Mouse (Mus musculus) CH12F3 (cell line): ENCODE data around the gene Imp3.
"Not testable (repeated sequence)": the region's sequence is repeated elsewhere in the genome, so short reads cannot be mapped to it uniquely, and the experiment has no call there.

Experiments used
- in situ Hi-C: fragments of 300-500 bp; cut with MboI; formaldehyde crosslinking; loops from 2 replicates; pipeline ENCODE4 v1.14.3; 2020; ENCODE audit warnings: low sequenced_read_pairs

Gene Imp3

DNA sequence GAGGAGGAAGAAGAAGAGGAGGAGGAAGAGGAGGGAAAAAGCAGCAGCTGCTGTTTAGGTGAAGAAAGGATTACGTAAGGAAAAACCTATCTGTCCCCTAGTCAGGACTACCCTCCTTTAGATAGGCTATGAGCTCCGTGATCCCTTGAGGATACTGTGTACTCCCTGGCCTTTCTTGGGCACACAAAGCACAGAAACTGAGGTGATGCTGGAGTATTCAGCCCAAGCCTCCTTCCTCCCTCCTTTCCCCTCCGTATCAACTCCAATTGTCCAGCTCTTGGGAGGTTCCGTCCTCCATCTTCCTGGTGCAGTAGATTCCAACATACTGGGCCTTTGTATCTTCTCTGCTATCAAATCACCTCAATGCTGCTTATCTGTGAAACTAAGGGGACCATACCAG, 14.5 kb upstream of the Imp3 start:
- in situ Hi-C loops, result no loop called here

DNA sequence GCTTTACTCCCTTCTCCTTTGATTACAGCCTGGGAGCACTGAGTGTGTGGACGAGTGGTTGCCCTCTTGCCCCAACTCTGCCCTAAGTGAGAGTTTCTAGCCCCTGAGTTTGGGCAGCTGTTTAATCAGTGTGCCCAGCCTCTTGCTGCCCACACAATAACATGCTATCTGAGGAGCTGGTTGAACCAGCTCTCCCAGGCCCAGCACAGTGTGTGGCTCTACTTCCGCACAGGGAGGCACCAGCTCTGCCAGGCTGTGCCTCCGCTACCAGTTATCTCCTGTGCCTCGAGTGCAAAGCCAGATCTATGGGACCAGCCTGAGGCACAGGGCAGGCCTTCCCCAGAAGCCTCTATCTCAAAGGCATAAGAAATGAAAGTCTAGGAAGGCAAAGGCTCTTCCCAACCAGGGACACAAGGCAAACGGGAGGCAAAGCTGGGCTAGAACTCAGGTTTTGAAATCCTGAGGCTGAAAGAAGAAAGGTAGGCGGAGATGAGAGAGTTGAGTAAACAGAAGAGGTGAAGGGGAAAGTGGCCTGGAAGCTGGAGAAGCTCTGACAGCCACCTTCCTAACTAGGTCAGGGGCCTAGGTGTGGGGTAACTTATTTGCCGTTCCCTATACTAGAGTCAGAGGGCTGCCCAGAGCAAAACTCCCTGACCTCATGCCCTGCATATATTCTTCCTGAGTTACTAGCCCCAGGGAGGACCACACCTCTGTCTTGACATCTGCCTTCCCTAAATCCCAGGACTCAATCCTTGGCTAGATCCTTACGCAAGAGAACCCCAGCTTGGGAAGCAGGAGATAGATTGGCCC, 13.2 kb upstream of the Imp3 start:
- in situ Hi-C loops, result no loop called here

DNA sequence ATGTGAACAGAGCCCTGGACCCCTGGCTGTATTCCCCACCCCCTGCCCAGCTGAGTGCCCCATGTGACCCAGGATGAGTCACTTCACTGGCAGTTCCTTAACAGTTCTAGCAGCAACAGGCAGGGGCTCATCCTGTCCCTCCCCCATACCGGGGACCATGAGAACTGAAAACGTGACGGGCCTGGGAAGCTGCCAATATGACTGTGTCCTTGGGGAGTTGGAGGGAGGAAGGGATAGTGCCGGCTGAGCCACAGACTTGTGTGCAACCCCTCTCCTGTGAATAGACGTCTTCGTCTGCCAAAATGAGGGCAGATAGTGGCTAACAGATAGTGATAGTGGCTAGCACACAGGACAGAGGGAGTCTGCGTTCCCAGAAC, 12.6 kb upstream of the Imp3 start:
- in situ Hi-C loops, result no loop called here

DNA sequence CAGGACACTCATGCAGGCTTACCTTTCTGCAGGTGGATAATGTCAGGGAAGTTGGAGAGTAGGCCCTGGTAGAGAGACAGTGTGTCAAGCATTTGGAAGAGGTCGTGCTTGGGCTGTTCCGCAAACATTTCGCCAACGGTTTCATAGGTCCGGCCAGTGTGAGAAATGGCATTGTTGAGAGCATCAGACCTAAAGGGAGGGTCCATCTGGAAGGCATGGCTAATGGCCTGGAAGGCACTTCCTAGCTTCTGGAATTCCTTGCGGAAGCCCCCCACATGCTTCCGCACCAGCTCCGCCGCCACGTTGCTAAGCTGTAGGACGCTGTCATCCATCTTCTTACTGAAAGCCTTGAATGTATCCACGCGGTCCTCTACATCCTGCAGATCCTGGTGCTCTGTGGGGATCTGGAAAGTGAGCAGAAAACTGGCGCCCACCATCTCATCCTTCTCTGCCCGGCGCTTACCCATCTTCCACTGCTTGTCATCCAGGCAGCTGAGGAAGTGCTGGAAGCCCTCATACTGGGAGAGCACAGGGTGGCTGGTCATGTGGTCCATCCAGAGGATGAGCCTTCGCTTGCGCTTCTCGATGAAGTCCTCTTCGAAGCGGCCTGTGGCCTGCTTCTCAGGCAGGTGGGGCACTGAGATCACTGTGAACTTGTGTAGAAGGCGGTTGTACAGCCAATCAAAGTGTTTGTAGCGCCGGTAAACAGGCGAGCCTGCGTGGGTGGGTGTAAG, 11.8 kb upstream of the Imp3 start:
- in situ Hi-C loops, result no loop called here

DNA sequence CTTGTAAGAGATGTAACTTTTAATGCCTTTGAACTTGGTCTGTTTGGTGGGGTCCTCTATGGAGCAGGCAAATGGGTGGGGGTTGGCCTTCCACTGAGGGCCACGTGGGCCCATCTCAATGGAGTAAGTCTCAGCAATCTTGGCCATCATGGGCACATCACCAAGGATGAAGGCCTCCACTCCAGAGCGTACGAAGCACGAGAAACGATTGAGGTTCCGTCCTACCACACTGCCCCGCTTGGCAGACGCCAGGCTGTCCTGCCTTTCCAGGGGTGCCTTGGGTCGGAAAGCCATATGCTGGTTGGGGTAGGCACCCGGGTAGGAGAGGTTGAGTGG, 11.3 kb upstream of the Imp3 start:
- in situ Hi-C loops, result no loop called here

DNA sequence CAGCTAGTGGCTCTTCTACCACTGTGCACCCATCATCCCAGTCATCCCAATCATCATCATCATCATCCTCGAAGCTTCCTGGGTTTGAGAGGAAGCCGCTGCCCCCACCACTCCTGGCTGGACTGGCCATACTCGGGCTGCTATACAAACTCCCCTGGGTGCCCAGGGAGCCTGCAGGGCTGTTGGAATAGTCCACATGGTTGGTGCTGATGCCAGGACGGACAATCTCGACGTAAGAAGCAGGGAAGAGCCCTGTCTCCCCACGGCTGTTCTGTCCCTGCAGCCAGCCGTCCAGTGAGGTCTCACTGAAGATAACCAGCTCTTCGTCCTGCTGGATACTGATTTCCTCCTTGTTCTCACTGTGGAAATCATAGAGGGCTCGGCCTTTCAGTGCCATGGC, 10.9 kb upstream of the Imp3 start:
- in situ Hi-C loops, result no loop called here

DNA sequence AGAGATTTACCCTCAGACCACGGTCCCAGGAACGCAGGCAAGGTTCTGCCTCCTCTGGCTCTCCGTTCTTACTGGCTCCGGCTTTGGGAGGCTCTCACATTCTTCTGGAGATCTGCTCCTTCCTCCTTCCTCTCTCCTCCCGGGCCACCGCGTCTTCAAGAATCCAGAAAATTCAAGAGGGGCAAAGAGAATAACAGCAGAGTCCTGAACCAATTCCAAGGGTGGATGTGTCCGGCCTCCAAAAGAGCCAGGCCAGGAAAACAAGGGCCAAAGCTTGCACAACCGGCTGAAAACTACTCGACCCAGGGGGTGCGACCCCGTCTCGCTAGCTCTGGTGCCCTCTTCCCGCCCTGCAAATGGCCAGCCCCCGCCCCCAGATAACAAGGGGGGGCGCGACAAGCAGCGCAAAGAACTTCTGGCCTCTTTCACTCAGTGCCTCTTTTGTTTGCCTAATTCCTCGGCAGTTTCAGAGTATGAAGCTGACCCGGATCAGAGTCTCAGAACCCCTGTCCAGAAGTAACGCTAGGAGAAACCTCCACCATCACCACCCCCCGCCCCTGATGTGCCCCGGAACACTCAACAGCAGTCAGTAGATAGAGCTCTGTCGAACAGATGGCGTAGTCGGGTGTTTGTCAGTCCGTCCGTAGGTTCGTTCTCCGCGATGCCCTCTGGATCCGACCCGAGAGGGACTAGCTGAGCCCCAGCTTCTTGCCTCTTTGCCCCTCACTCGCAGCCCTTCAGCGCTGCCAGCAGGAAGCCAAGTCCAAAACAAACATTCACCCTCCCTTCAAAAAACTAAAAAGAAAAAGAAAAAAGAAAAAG, 9.9 kb upstream of the Imp3 start:
- in situ Hi-C loops, result no loop called here

DNA sequence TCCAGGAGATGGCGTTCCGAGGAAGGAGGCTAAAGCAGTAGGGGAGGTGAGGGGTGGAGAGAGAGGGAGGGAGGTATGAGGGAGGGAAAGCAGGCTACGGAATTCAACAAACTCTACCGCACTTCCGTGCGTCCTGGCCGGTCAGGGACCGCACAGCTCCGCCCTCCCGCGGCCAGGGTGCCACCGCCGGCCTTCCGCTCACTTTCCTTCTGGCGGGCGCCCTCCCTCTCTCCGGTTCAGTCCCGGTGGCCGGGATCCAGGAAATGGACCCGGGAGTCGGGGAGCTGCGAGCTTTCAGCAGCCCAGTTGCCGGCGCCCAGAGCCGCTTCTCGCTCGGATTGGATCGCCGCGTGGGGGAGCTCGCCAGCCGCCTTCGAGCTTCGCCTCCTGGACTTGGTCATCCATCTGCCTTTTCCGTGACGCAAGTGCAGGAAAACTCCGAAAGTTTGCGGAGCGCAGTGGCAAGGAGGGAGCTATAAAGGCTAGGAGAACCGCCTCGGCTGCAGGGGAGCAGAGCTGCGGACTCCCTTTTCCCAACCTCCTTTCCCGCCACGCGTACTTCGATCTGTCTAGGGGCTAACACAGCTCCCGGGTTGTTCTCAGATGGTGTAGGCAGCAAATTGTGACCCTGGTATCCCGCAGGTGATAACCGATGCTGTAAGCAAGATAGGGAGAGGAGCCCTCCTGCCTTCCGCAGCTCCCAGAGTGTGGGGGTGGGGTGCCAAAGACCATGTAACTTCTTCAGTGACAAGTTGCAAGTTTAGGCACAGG, 9.0 kb upstream of the Imp3 start, which contains the start of gene Snx33:
Gene Snx33, minus strand, starts transcription at position 331 of the 771 bp plus-strand sequence.
- in situ Hi-C loops, result no loop called here

DNA sequence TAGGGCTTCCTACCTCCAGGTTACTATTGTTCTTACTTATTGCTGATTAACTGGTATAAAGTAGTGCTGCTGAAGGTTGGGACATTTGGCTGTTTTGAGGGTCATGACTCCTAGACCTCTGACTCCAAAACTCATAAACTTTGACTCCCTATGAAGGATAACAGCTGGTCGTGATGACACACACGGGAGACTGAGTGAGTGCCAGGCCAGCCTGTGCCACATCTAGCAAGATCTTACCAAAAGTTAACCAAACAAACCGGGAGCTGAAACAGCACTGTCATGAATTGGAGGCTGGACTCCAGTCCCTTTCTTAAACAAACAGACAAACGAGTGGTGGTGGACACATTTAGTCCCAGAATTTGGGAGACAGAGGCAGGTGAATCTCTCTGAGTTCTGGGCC, 7.8 kb upstream of the Imp3 start:
- in situ Hi-C loops, result no loop called here

DNA sequence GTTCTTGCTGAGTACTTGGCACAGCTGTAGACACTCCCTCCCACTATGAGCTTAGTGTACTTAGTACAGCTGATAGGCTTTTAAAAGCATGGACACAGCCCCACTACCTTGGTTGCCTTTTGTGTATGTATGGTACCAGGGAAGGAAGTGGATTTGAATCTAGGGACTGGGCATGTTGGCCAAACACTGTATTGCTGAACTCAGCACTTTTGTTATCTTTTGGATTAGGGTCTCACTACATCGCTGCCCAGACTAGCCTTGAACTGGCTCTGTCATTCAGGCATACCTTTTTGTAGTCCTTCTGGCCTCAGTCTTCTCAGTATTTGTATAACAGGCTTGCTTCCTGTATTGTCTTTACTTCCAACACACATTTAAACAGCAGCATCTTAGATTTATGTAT, 6.7 kb upstream of the Imp3 start:
- in situ Hi-C loops, result no loop called here

DNA sequence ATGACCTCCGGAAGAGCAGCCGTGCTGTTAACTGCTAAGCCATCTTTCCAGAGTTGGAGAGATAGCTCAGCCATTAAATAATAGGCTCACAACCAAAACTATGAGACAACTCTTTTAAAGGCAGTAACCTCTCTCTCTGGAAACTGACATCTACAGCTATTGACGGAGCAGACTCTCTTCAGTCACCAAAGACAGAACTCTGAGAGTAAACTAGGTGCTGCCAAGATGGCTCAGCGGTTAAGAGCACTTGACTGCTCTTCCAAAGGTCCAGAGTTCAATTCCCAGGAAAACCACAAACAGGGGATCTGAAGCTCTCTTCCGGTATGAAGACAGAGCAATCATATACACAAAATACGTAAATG, 433 bp upstream of the Imp3 start:
- in situ Hi-C loops, result no loop called here

DNA sequence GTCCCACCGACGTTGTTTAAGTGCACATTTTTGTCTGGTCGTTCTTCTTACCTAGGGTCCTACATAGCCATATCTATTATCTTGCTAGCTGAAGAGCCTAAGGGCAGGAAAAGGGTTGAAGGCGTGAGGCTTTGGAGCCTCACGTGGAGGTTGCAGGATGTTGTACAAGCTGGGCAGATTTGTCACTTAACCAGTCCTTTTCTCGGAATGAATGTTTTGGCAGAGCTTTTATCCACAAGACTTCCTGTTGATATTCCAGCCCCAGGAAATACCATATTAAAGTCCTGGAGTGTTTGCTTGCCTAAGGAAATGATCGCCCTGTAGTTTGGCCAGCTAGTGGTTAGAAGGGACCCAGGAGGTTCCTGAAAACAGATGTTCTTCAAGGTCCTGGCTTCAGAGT, 1.1 kb downstream of the Imp3 start:
- in situ Hi-C loops, result no loop called here

DNA sequence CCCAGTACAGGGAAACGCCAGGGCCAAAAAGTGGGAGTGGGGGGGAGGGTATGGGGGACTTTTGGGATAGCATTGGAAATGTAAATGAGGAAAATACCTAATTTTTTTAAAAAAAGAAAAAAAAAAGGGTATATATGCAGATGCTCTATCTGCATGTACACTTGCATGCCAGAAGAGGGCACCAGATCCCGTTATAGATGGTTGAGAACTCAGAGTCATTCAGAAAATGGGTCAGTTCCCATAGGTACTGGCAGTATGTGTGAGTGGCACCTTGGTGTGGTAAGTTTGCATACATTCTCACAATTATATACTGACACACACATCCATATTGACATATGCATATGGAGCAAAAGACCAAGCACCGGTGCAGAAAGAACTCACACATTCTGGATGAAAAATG, 10.2 kb downstream of the Imp3 start:
- in situ Hi-C loops, result not testable (repeated sequence)

DNA sequence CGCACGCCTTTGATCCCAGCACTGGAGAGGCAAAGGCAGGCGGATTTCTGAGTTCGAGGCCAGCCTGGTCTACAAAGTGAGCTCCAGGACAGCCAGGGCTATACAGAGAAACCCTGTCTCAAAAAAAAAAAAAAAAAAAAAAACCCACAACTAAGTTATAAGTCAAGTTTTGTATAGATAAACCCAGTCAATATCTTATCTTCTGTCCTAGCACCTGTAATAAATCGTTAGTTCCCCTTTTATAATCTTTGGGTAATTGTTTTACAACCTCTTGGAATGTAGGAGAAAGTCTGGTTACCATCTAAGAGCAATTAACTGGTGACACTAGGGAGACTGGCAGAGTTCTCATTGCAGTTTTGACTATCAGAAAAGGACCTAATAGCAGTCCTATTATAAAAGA, 11.4 kb downstream of the Imp3 start:
- in situ Hi-C loops, result not testable (repeated sequence)

DNA sequence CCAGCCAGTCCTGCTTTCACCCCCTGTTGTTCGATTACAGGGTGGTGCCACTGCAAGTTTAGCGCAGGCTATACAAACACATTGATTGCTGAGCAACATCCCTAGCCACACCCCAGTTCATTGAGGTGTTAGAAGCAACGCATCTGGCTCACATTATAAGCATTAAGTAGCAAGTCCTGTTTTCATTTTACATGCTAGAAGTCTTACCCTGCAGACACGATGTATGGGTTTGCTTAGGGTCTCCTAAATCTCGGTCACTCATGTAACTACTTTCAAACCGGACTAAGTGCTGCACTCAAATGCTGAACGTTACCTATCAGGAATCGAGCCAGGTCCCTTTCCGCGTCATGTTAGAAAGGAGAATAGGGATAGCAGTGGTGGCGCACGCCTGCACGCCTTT, 12.5 kb downstream of the Imp3 start:
- in situ Hi-C loops, result no loop called here

DNA sequence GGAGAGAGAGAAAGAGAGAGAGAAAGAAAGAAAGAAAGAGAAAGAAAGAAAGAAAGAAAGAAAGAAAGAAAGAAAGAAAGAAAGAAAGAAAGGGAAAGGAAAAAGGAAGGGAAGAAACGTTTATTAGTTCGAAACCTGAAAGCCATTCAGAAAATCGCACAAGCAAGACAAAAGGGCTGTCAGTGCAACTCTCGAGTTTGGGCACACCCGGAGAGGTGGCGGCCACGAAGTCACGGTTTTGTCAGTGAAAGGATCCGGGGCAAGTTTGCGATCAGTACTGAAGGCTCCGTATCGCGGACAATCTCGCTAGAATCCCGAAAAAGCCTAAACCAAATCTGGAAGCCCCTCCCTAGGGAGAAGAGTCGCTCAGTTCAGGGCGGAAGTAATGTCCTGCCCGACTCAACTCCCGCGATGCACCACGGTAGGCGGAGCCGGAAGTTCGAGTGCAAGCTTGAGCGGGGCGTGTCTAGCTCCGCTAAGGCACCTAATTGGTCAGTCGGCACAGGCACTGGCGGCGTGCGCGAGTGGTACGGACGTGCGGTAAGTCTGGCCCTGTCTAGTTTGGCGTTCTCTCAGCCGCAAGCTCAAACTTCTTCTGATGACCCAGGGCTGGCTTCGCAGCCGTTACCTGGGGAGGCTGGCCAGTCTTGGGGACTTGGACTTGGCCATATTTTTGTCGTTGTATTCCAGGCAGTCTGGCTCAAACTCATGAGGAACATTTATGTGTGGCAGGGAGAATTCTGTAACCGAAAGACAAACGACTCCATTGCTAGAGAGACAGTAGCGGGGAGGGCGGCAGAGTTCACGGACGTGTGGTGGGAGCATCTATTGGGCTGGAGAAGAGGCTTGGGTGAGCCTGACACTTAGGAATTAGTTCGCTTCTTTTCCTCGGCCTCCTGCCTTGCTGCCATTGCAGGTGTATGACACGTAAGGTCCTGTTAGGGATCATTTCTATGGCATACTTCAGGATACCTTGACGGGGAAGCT, 13.4 kb downstream of the Imp3 start, which contains the start of gene Snupn:
Gene Snupn, plus strand, starts transcription at position 465 of the 987 bp plus-strand sequence.
- in situ Hi-C loops, result no loop called here

DNA sequence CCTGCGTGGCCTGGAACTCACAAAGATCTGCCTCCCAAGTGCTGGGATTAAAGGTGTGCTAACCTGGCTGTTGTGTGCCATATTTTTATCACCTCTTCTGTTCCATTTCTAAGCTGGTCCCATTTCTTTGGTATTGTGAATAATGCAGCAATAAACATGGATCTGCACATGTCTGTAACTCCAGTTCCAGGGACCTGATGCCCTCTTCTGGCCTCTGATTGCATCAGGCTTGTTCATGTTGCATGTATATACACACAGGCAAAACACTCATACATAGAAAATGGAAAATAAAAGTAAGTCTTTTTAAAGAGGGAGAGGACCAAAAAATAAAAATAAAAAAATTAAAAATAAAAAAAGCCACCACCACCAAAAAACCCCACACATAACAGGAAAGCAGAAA, 16.3 kb downstream of the Imp3 start:
- in situ Hi-C loops, result no loop called here

DNA sequence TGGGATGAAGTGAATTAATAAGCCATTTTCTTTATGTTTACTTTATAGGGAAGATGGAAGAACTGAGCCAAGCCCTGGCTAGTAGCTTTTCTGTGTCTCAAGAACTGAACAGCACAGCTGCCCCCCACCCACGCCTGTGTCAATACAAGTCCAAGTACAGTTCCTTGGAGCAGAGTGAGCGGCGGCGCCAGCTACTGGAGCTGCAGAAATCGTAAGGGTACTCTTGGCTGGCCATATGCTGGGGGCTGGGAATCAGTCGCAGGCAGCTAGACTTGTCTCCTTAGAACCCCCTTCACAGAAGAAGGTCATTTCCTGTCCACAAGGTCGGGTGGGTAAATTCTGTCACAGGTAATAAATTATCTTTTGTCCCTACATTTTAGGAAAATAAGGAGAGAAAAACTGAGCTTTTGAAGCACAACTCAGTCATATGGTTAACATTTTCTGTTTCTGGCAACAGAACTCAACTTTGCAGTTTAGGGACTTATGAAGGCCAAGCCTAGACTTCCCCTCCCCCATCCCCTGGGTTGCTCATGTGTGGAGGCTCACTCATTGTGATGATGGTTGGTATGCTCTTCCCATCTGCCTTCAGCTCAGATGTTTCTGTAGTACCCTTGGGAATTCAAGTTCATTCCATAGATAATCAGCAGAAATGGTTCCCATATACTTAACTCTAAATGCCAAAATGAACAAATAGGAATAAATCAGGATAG, 19.8 kb downstream of the Imp3 start:
- in situ Hi-C loops, result no loop called here

DNA sequence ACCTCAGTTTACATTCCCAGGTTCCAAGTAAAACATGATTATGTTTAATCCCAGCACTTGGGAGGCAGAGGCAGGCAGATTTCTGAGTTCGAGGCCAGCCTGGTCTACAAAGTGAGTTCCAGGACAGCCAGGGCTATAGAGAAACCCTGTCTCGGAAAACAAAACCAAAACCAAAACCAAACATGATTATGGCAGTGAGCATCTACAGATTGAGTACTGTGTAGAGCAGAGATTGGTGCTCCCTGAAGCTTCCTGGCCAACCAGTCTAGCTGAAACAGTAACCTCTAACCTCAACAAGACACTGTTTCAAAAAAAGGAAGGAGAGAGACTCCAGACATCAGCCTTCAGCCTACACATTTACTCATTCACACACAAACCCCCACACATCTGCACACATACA, 21.4 kb downstream of the Imp3 start:
- in situ Hi-C loops, result no loop called here
